Mouse (Mus musculus) heart, adult 2 months (tissue): ENCODE results near the gene Gsg1l2.

Source experiments
- CTCF ChIP-seq: fragments of 200-600 bp; IDR thresholded peaks from 2 replicates; pipeline ENCODE4 v1.8.1; 2022; ENCODE audit warnings: antibody characterized with exemption, mild to moderate bottlenecking, moderate library complexity
- EP300 ChIP-seq: fragments of 200-500 bp; IDR thresholded peaks from 2 replicates; pipeline ENCODE4 v1.6.1; 2011; ENCODE audit warnings: low read depth, low read length, control low read depth; ENCODE audit not compliant: insufficient read depth
- POLR2A ChIP-seq: fragments of 200-500 bp; IDR thresholded peaks from 2 replicates; pipeline ENCODE4 v1.6.1; 2011; ENCODE audit warnings: mild to moderate bottlenecking, low read depth, low read length, control low read depth; ENCODE audit not compliant: insufficient read depth

- TF ChIP-seq CTCF (no peak), POLR2A (no peak), EP300 (peak; percentile 59; the same call in 1 of the 2 replicates)
Measured at GRCm38 (mm10) chr11:67790182-67790581, 15.8 kb downstream of the Gsg1l2 start.
